Mouse (Mus musculus) gastrocnemius, postnatal 14 days (tissue): ENCODE measurements around the gene Vmn1r211. TPM values are rescaled to one million over a fixed set of nuclear protein-coding genes. Genes with fewer than 3 reads are reported as not detected.
"Not testable (repeated sequence)": the region's sequence is repeated elsewhere in the genome, so short reads cannot be mapped to it uniquely, and the experiment has no call there.

Experiments
- DNase-seq: peaks from one replicate; pipeline ENCODE4 v3.0.0; 2021; ENCODE audit warnings: mixed read lengths
- intact Hi-C: fragments of 180-260 bp; cut with DNase I; formaldehyde crosslinking; loops from one replicate; pipeline ENCODE4 v1.15.1; 2025; ENCODE audit warnings: low total_unique reads
- long read RNA-seq, 2 experiments: library from polyadenylated mRNA; stranded (forward); transcript quantifications; one replicate each; pipeline ENCODE4 v2.0.0; 2021
- total RNA-seq, 2 experiments: library from RNA; stranded (reverse); gene quantifications; 2 replicates each; pipeline ENCODE4 v1.2.3; 2021

Vmn1r211 gene
- not detected for total RNA-seq
- long read RNA-seq, experiment 1: 0 reads
- long read RNA-seq, experiment 2: 0 reads

DNA sequence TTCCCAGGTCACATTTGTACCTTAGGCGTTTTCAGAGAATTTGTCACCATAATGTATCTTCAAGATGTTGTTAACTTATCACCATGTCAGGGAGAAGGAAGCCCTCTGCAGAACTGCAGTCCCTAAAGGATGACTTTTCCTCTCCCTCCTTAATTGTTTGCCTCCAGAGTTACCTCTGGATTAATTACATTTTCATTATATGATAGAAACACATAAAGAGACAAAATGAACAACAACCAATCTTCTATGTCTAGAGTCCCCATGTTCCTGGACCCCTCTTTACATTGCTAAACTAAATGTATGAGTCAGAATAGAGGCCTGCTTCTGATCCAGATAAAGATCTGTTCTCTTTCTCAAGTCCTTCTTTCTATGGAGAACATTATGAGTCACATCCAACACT lies at the start of gene Vmn1r211:
Gene Vmn1r211 (minus strand): TSS at position 101 of the 400 bp plus-strand sequence.
- DNase-seq: no peak
- intact Hi-C loops: no loop called here

DNA sequence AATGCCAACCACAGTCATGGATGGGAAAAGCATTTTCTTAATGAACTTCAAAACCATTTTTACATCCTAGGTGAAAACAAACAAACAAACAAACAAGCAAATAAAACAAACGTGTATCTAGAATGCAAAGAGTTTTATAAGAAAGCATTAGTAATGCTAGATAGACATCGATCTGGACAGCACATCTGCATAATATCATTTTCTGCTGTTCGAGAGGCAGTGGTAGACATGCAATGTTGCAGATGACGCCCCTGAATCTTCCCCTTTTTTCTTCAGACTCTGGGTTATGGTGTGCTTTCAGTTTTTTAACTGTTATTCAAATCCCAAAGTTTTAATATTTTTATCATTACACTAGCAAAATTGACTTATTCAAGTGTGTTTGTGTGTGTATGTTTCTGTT lies 26.7 kb upstream of the Vmn1r211 start, which contains the start of gene Vmn1r212:
Gene Vmn1r212 (minus strand): TSS at position 101 of the 400 bp plus-strand sequence.
- intact Hi-C loops: no loop called here
- DNase-seq: no peak

DNA sequence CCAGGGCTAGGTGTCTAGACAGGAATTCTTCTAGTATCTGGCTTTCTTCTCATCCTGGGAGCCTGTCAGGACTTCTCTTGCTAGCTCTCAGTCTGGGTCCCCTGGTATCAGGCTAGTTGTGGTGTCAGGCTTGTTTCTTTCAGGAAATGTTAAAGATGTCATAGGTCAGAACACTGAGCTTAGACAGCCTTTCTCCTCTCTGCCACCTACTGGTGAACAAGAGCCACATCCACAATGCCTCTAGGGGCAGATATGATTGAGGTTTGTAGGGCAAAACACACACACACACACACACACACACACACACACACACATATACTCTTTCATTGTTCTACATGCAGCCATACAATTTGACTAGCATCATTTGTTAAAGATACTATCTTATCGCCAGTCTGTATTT lies 21.9 kb upstream of the Vmn1r211 start:
- intact Hi-C loops: no loop called here
- no peak for DNase-seq

DNA sequence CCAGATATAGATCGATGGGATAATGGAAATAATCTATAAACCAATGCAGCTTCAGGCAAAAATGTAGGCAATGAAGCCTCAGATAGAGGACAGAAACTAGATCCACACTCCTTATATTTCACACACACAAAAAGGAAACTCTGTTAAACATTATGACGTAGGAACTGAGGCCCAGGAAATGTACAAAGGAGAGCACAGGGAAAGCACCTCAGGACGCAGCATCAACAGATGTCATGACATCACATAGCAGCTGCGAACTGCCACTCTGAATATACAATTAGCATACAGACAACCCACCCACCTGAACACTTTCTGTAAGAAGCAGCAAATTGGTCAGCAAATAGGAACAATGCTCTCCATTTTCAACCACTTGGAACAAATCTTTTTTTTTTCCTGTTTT lies 2.6 kb downstream of the Vmn1r211 start:
- no peak for DNase-seq
- intact Hi-C loops: no loop called here

DNA sequence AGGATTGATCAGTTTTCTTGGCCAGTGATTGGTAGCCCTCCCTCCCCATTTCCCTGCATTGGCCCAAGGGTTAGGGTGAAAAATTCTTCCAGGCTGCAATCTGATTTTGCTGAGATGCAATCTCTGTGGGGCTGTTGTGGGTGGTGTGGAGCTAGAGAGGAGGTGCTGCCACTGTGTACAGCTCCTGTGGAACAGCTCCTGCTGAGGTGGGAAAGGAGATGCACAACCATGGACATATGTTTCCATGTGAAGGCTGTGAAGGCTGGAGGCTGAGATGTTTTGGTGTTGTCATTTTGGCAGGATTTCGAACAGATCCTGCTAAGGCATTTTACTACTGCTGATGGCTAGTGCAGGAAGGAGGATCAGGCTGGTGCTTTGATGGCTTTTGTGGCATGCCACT lies 10.6 kb downstream of the Vmn1r211 start:
- intact Hi-C loops: no loop called here
- DNase-seq: no peak

DNA sequence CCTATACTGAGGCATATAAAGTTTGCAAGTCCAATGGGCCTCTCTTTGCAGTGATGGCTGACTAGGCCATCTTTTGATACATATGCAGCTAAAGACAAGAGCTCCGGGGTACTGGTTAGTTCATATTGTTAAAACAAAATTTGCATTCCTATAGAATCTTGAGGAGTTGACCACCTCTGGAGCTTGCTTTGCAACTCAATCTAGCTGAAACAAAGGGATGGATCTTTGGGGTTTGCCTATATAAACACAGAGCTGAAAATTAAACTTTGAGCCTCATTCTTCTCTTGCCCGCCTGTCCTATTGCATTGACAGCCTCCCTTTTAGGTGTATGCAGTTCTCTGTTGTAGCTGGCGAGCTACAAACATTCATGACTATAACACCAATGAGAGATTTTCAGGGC lies 13.1 kb downstream of the Vmn1r211 start:
- intact Hi-C loops, DNase-seq: not testable (repeated sequence)

DNA sequence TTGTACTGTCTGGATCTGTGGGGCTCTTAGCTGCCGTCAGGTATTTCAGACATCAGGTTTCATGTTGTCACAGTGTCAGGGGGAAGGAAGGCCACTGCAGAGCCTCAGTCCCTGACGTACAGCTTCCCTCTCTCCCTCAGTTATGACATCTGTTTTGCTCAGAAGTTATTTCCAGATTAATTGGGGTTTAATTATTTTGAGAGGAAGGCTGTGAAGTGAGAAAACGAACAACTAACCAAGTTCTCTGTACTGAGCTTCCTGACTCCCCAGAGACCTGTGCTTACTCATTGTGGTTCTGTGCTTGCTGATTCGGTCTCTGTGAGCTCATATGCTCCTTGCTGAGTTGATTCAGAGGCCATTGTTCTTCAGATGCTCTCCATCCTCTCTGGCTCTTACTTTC lies 26.1 kb downstream of the Vmn1r211 start, which contains the start of gene Vmn1r210:
Gene Vmn1r210 (minus strand): TSS at position 101 of the 400 bp plus-strand sequence.
- intact Hi-C loops: no loop called here
- DNase-seq: no peak

DNA sequence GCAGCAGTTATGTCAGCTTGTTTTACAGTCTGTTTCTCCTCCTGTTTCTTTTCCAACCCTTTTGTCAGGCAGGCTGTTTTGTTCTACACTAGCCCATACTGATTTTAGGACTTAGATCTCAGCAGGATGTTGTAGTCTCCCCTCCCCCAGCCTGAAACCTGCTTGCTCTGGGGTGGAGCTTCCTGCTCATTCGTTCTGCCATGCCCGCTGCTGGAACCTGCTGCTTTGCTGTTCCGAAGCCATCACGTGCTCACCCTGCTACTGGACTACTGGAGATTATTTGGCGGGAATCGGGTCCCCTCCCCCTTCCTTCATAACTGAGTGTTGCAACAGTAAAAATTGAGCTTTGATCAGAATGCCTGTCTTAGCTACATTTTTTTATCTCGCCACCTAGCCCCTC lies 28.0 kb downstream of the Vmn1r211 start:
- intact Hi-C loops, DNase-seq: not testable (repeated sequence)

DNA sequence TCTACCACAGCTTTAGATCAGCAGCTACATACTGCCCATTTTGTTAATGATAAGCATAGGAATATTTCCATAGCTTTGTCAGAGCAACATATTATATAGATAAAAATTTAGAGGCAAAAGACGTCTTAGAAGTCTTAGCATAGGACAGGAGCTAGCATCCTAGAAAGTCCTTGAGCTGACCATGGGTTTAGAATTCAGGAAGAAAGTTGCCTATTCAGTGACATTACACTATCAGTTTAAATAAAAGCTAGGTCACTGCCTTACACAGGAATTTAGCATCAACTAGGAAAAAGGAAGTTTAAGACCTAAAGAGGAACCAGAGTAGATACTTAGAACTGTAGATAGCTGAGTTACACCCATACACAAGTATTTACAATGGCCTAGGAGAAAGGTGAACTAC lies 35.8 kb downstream of the Vmn1r211 start:
- intact Hi-C loops, DNase-seq: not testable (repeated sequence)

DNA sequence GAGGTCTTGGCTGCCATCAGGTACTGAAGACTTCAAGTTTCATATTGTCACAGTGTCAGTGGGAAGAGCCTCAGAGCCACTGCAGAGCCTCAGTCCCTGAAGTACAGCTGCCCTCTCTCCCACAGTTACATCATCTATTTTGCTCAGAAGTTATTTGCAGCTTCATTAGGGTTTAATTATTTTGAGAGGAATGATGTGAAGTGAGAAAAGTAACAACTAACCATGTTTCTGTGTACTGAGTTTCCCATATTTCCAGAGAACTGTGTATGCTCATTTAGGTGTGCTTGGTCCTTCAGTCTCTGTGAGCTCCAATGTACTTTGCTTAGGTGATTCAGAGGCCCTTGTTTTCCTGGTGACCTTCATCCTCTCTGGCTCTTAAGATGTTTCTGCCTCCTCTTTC lies 47.8 kb downstream of the Vmn1r211 start, which contains the start of gene Vmn1r209:
Gene Vmn1r209 (minus strand): TSS at position 101 of the 400 bp plus-strand sequence.
- intact Hi-C loops, DNase-seq: not testable (repeated sequence)

Other genes with a start within 250 kb of the Vmn1r211 start
- gene Vmn1r206, start 233.3 kb downstream of the Vmn1r211 start, total RNA-seq: not detected
- not detected for gene Vmn1r207-ps, start 127.9 kb downstream of the Vmn1r211 start, total RNA-seq
- not detected for gene Vmn1r208, start 80.2 kb downstream of the Vmn1r211 start, total RNA-seq
- not detected for gene Vmn1r209, start 47.9 kb downstream of the Vmn1r211 start, total RNA-seq
- not detected for gene Vmn1r210, start 26.2 kb downstream of the Vmn1r211 start, total RNA-seq
- not detected for gene Vmn1r212, start 26.6 kb upstream of the Vmn1r211 start, total RNA-seq
- not detected for gene Vmn1r213, start 150.1 kb upstream of the Vmn1r211 start, total RNA-seq
- not detected for gene Vmn1r214, start 172.9 kb upstream of the Vmn1r211 start, total RNA-seq
- gene Vmn1r215, start 210.5 kb upstream of the Vmn1r211 start, total RNA-seq: not detected